Mouse (Mus musculus) brain, embryonic 14.5 days (tissue): ENCODE data around the gene Gmds.

Experiments used
- CTCF ChIP-seq: fragments of 200-500 bp; IDR thresholded peaks from 2 replicates; pipeline ENCODE4 v1.5.1; 2012; ENCODE audit warnings: inconsistent platforms, mild to moderate bottlenecking, moderate library complexity, borderline replicate concordance; ENCODE audit not compliant: insufficient read depth, insufficient read length; ENCODE audit errors: extremely low read depth
- POLR2A ChIP-seq: fragments of 200-500 bp; IDR thresholded peaks from 2 replicates; pipeline ENCODE4 v1.6.1; 2012; ENCODE audit warnings: mild to moderate bottlenecking, inconsistent platforms, borderline replicate concordance; ENCODE audit not compliant: poor library complexity, insufficient read depth, insufficient read length, severe bottlenecking; ENCODE audit errors: extremely low read depth

GRCm38 (mm10) chr13:32113875-32114274 is 224.7 kb downstream of the Gmds start:
- TF ChIP-seq POLR2A (no peak), CTCF (no peak)
